Mouse (Mus musculus) C3H10T1/2 (cell line): Measurements from ENCODE around the gene Il23a. TPM values are rescaled to one million over a fixed set of nuclear protein-coding genes. Genes with fewer than 3 reads are reported as not detected.

Source experiments
- polyA plus RNA-seq, 2 experiments: library from polyadenylated mRNA; unstranded; fragments of >200 nt; fragmentation: generic; extraction: Trizol; gene quantifications; one replicate each; pipeline ENCODE4 v1.2.1; 2012; ENCODE audit warnings: missing spikeins in 2 of 2

Gene Il23a
- polyA plus RNA-seq, result not detected

DNA sequence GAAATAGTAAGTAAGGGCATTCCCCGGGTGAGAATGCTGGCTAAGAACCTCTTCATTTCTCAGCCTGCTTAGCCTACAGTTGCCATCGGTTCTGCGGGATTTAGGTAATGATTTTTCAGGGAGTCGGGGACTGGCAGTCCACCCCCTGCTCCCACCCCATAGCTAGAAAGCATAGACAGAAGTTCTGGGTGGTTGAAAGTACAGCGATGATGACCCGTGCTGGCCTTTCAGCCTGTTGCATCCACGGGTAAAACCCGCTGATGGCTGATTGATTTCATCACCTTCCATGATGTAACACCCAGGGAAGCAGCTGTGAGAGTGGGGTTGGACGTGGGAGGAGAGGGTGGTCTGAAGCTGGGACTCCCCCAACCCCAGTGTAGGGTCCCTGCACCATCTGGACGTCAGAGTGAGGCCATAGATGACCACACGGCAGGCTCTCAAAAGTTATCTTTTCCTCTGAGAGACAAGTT is at the start of gene Il23a:
Gene Il23a (minus strand): TSS at position 51 of the 470 bp plus-strand sequence.

DNA sequence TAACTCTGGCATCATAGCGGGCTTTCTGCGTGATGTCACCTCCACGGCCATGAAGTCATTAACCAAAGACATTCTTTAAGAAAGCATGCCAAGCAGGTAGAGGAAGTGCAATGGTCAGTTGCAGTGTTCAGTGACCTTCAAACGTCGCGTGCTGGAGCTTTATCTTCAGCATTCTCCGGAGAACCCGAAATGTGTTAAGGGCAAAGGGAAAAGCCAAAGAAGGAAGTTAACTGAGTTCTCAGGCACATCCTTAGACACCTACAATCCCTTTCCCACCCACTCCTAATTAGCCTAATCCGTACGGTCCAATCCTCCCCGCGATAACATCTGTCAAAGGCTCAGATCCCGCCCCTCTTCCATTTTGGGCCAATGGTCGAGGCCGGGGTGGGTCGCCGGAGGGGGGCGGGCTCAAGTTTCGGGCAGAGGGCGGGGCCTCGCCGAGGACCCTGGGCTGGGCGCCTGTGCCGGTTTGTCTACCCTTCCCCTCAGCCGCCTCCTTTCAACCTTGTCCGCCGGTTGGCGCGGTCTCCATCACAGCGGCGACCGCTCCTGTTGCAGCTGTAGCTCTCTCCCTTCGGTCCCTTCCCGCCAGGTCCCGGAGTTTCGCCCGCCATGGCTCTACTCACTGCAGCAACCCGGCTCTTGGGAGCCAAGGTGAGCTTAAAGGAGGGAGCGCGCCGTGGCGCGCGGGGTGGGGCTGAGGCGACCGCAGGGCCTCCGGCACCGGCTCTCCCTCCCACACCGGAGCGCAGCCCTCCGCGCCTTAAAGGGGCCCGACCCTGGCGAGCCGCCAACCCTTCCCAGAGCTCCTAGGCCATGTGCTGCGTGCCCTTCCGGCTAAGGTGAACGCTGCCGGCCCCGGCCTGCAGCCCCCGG is 39.0 kb upstream of the Il23a start, which contains the start of gene Cs:
Gene Cs (plus strand): TSS at position 429 of the 876 bp plus-strand sequence.

DNA sequence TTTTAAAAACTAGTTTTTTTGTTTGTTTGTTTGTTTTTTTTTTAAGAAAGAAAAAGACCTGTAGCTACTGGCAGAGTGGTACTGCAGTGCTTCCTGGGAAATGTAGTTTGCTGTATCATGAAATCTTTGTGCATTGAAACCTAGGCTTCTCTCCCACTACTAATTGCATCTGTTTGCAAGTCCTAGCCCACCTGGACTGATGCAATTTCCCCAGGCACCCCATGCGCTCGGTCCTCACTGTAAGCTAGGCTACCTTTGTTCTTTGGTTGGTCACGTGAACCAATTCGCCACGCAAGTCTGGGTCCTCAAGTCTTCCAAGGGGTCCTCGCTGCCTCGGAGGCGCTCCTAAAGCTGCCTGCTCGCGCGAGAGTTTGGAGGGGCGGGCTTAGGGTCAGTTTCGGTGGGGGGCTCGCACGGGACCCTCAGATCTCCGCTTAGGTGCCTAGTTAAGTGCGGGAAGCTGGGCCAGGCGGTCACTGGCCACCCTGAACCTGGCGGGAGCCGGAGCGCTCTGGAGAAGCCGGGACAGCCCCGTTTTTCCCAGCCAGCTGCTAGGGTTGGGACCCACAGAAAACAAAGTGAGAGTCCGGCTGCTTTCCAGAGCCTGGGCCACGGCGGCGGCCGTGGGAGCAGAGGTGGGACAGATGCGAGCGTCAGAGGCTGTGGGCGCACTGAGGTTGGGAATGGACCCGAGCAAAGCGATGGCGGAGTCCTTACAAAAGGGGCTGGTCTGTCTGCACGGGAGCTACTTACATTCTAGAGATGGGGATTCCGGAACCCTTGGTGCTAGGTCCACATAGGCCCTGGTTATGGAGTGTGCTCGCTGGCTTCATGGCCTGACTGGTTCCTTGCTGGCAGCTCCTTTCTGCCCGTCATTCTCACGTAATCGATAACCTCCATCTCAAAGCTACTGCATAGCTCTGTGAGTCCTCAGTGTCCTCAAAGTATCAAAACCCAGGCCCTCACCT is 23.9 kb upstream of the Il23a start, which contains the start of gene Cnpy2:
Gene Cnpy2 (plus strand): TSS at position 319 of the 968 bp plus-strand sequence.

DNA sequence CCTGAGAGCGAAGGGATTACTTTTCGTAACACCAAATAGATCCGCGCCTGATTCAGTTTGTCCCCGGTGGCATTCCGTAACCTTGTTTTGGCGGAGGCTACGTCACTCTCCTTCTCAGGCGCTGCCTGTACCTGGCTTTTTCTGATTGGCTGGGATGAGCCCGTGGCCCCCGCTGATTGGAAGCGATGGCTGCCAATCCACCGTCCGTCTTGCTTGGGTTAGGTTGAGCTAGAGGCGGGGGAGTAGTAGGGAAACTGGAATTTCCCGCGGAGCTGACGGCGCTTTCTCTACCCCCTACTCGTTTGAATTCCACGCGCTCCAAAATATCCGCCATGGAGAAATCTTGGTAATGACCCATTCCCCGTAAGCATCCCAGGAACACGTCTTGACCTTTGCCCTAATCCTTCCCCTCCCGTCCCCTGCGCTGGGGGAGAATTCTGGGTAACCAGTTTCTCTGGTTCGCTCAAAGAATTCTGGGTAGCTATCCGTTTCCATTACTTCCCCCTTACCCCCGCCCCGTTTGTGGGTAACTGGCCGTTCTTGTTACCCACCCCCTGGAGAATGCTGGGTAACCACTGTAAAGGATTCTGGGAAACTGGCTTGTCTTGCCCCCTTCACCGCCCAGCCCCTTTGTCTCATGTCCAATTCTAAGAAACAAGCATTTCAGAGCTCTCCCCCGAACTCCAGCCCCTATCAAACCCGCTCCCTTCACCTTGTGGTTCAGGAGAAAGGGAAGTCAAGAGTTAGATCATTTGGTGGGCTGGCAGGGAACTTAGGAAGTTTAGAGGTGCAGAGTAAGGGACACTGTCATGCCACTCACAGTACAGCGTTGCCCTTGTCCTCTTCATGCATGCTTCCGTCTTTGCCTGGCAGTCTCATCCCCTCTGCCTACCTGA is 4.8 kb upstream of the Il23a start, which contains the start of gene Pan2:
Gene Pan2 (plus strand): TSS at position 210 of the 896 bp plus-strand sequence.

DNA sequence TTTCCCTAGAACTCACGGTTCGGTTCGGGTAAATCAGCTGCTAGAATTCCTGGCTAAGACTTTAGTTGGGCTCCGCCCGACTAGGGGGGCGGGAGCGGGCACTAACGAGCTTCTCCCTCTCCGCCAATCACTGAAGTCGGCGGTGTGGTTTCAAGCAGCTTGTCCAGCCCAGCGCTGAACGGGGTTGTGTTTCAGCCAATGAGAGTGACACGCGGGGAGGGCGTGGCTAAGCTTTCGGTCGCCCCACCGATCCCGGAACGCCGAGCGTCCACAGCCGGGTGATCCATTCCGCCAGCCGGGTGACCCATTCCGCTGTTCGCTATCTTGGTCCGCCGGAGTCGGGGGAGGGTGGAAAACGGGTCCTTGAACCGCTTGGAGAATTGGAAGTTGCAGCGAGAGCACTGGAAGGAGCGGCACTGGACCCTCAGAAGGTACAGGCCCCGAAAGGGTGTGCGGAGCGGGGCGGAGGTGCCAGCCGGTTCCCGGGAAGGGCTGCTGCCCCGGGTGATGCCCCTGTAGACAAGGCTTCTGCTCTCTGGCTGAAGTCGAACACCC is 28.2 kb downstream of the Il23a start, which contains the start of gene Stat2:
Gene Stat2 (plus strand): TSS at position 273 of the 555 bp plus-strand sequence.

DNA sequence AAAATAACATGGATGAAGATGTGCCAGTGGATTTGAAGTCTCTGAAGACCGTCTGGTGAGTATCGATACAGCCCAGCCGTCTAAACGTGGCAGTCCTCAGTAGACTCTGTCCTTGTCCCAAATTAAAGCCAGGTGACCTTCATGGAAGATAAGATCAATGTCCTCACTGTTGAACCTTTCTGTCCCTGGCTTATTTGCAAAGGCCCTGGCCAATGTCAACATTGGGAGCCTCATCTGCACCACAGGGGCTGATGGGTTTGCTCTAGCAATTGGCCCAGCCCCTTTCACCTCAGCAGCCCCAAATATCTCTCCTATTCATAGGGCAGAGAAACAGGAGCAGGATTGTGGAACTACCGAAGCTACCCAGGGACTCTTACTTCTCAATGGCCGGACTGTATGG is 30.2 kb downstream of the Il23a start, which contains the start of gene Apof:
Gene Apof (plus strand): TSS at position 301 of the 400 bp plus-strand sequence.

DNA sequence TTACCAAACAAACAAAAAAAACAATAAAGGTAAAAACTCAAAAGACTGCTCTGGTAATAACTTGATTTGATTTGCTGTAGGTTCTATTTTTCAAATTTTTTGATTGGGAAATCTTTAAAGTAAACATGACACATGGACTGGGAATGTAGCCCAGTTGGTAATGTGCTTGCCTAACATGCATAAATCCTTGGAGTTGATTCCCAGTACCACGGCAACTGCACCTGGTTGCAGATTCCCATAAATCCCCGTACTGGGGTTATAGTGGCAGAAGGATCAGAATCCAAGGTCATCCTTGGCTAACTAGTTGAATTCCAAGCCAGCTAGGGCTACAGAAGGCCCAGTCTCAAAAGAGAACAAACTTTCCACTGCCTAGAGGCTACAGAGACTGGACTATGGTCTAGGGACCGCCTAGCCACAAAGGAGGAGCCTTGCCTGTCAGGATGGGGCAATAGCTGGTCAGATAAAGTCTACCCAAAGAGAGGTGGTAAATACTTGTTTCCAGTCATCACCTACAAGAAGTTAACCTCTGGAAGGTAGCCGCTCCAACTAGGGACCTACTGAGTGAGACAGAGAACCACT is 44.8 kb downstream of the Il23a start, which contains the start of gene Apon:
Gene Apon (plus strand): TSS at position 420 of the 579 bp plus-strand sequence.

Other genes starting within 250 kb of the Il23a start
- gene Ptges3, start 239.8 kb downstream of the Il23a start, polyA plus RNA-seq, result 10 to 100 TPM; 17.0 to 55.7 TPM
- gene Atp5b, start 215.5 kb downstream of the Il23a start, polyA plus RNA-seq, result 1,000 to 10,000 TPM; 2,355 to 2,584 TPM
- gene Baz2a, start 207.2 kb downstream of the Il23a start, polyA plus RNA-seq, result 1 to 10 TPM in 1 of 2 experiments, under 1 TPM in 1; 0.94 to 8.9 TPM
- gene Rbms2, start 118.5 kb downstream of the Il23a start, polyA plus RNA-seq, result 100 to 1,000 TPM in 1 of 2 experiments, 10 to 100 TPM in 1; 52.3 to 119 TPM
- gene Gls2, start 104.3 kb downstream of the Il23a start, polyA plus RNA-seq, result 1 to 10 TPM; 3.1 to 3.2 TPM
- gene Spryd4, start 86.9 kb downstream of the Il23a start, polyA plus RNA-seq, result 10 to 100 TPM in 1 of 2 experiments, 1 to 10 TPM in 1; 6.2 to 11.1 TPM
- gene Mip, start 72.9 kb downstream of the Il23a start, polyA plus RNA-seq, result not detected
- gene Timeless, start 66.7 kb downstream of the Il23a start, polyA plus RNA-seq, result 10 to 100 TPM in 1 of 2 experiments, 1 to 10 TPM in 1; 7.9 to 10.5 TPM
- under 1 TPM; 0.15 to 0.21 TPM for gene Apon, start 44.7 kb downstream of the Il23a start, polyA plus RNA-seq
- not detected for gene Apof, start 30.1 kb downstream of the Il23a start, polyA plus RNA-seq
- gene Stat2, start 28.2 kb downstream of the Il23a start, polyA plus RNA-seq, result 10 to 100 TPM in 1 of 2 experiments, 1 to 10 TPM in 1; 1.4 to 16.2 TPM
- gene Pan2, start 4.6 kb upstream of the Il23a start, polyA plus RNA-seq, result 10 to 100 TPM in 1 of 2 experiments, 1 to 10 TPM in 1; 1.8 to 14.3 TPM
- 100 to 1,000 TPM in 1 of 2 experiments, 10 to 100 TPM in 1; 94.1 to 341 TPM for gene Cnpy2, start 23.7 kb upstream of the Il23a start, polyA plus RNA-seq
- 100 to 1,000 TPM; 126 to 134 TPM for gene Cs, start 39.0 kb upstream of the Il23a start, polyA plus RNA-seq
- 10 to 100 TPM; 14.3 to 38.1 TPM for gene Coq10a, start 70.2 kb upstream of the Il23a start, polyA plus RNA-seq
- gene Ankrd52, start 78.4 kb upstream of the Il23a start, polyA plus RNA-seq, result 10 to 100 TPM in 1 of 2 experiments, 1 to 10 TPM in 1; 3.8 to 14.4 TPM
- gene Slc39a5, start 102.5 kb upstream of the Il23a start, polyA plus RNA-seq, result under 1 TPM in 1 of 2 experiments, not detected in 1; 0.08 TPM
- 100 to 1,000 TPM; 126 to 174 TPM for gene Nabp2, start 112.7 kb upstream of the Il23a start, polyA plus RNA-seq
- 10 to 100 TPM; 15.9 to 29.8 TPM for gene Rnf41, start 112.9 kb upstream of the Il23a start, polyA plus RNA-seq
- gene Smarcc2, start 160.5 kb upstream of the Il23a start, polyA plus RNA-seq, result 100 to 1,000 TPM in 1 of 2 experiments, 10 to 100 TPM in 1; 20.1 to 111 TPM
- 1,000 to 10,000 TPM; 2,019 to 2,698 TPM for gene Myl6, start 195.4 kb upstream of the Il23a start, polyA plus RNA-seq
- gene Myl6b, start 199.9 kb upstream of the Il23a start, polyA plus RNA-seq, result 10 to 100 TPM in 1 of 2 experiments, 1 to 10 TPM in 1; 8.1 to 11.2 TPM
- gene Esyt1, start 227.1 kb upstream of the Il23a start, polyA plus RNA-seq, result 10 to 100 TPM; 15.5 to 43.1 TPM
- 10 to 100 TPM in 1 of 2 experiments, 1 to 10 TPM in 1; 8.7 to 13.7 TPM for gene Zc3h10, start 249.0 kb upstream of the Il23a start, polyA plus RNA-seq